Mouse (Mus musculus) olfactory bulb, adult 2 months (tissue): ENCODE measurements around the gene Armc9.

Source experiments
- CTCF ChIP-seq: fragments of 200-500 bp; IDR thresholded peaks from 2 replicates; pipeline ENCODE4 v1.5.1; 2012; ENCODE audit warnings: low read depth, mild to moderate bottlenecking, low read length, moderate library complexity; ENCODE audit not compliant: insufficient read depth
- POLR2A ChIP-seq: fragments of 200-500 bp; IDR thresholded peaks from 2 replicates; pipeline ENCODE4 v1.6.1; 2012; ENCODE audit warnings: mild to moderate bottlenecking, low read depth, low read length, moderate library complexity; ENCODE audit not compliant: insufficient read depth

DNA sequence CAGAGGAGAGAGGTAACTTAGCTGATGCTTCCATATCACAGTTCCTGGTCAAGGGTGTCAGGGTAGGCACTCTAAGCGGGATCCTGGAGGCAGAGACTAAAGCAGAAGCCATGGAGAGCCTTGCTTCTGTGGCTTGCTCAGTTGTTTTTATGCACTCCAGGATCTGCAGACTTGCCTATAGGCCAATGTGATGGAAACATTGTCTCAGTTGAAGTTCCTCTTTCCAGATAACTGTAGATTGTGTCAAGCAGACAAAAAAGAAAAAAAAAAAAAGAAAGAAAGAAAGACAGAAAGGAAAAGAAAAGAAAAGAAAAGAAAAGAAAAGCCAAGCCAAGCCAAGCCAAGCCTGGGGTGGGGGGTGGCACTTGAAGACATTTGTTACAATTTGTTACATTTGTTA is 60.7 kb downstream of the Armc9 start:
- TF ChIP-seq POLR2A (no peak), CTCF (no peak)
